In genomic region chr2:32153791-32154119, GRCm38 (mm10) we compare ENCODE assay signal across 7 mouse cellular contexts. TPM values are rescaled to one million over a fixed set of nuclear protein-coding genes. Genes with fewer than 3 reads are reported as not detected.
A peak's percentile ranks its signal among the peaks of the same experiment; 100 is the strongest.
DNase-seq lines count a peak whose midpoint lies in the region; ATAC-seq and TF ChIP-seq lines count a peak whose summit lies in the region.

No protein-coding gene starts in this region.

- no peak for DNase-seq in left cerebral cortex, adult 2 months (ENCODE audit: extremely low spot score in 1 of 2, low spot score in 2 of 2)
- DNase-seq in left cerebral cortex, postnatal 14 days (ENCODE audit: low spot score in 2 of 2): no peak
- DNase-seq in limb, embryonic 11.5 days (ENCODE audit: low spot score): peak; percentile 41
- DNase-seq in thymus, postnatal 0 days (ENCODE audit: low spot score): no peak
- no peak for DNase-seq in Muller cell, postnatal 12 days (ENCODE audit: inconsistent ontology term)

- H3K4me3 ChIP-seq in left cerebral cortex, adult 2 months: peak overlapping the region; percentile 84
- peak overlapping the region; percentile 98 for H3K4me3 ChIP-seq in forebrain, embryonic 12.5 days (replicated peaks)
- peak overlapping the region; percentile 77 for H3K4me3 ChIP-seq in limb, embryonic 11.5 days (ENCODE audit: low read depth, low read length)
- H3K4me3 ChIP-seq in neural tube, embryonic 15.5 days (replicated peaks): peak overlapping the region; percentile 82

- TF ChIP-seq CTCF in left cerebral cortex, adult 2 months (IDR thresholded peaks at IDR 0.05): no peak

- no peaks in the 10 kb centered on the region for H3K27me3 ChIP-seq in forebrain, embryonic 12.5 days
- no peaks in the 10 kb centered on the region for H3K27me3 ChIP-seq in limb, embryonic 11.5 days (ENCODE audit: control insufficient read depth, insufficient read depth, low read length)
- no peaks in the 10 kb centered on the region for H3K27me3 ChIP-seq in neural tube, embryonic 15.5 days (replicated peaks)

- intact Hi-C loops in left cerebral cortex, adult 2 months (cut with DNase I): no loop called here
- intact Hi-C loops in left cerebral cortex, postnatal 14 days (cut with DNase I): loop anchor here (5.0 kb wide), 1 partner anchor 34 kb away; no protein-coding TSS in a partner anchor

- ATAC-seq in forebrain, embryonic 12.5 days (ENCODE audit: low FRiP score): no peak
- ATAC-seq in limb, embryonic 11.5 days (ENCODE audit: insufficient number of reproducible peaks, low FRiP score, low TSS enrichment, low read depth): no peak
- ATAC-seq in neural tube, embryonic 15.5 days (ENCODE audit: low FRiP score): no peak

- H3K4me2 ChIP-seq in forebrain, embryonic 12.5 days: peak overlapping the region; percentile 98
- peak overlapping the region; percentile 80 for H3K4me2 ChIP-seq in limb, embryonic 11.5 days (ENCODE audit: low read depth, severe bottlenecking)
- peak overlapping the region; percentile 95 for H3K4me2 ChIP-seq in neural tube, embryonic 15.5 days

- H3K4me1 ChIP-seq in forebrain, embryonic 12.5 days: peaks cover 74% of the 10 kb centered on the region
- H3K4me1 ChIP-seq in limb, embryonic 11.5 days (ENCODE audit: control insufficient read depth, insufficient read depth, low read length): peaks cover 56% of the 10 kb centered on the region
- H3K4me1 ChIP-seq in neural tube, embryonic 15.5 days: peaks cover 76% of the 10 kb centered on the region

- H3K9me3 ChIP-seq in forebrain, embryonic 12.5 days: no peaks in the 10 kb centered on the region
- H3K9me3 ChIP-seq in limb, embryonic 11.5 days (ENCODE audit: control insufficient read depth, low read length): no peaks in the 10 kb centered on the region
- no peaks in the 10 kb centered on the region for H3K9me3 ChIP-seq in neural tube, embryonic 15.5 days (replicated peaks)

- 23% methylated on average over 4 of the region's 4 CpGs for WGBS in forebrain, embryonic 12.5 days
- 17% methylated on average over 4 of the region's 4 CpGs for WGBS in limb, embryonic 11.5 days
- WGBS in neural tube, embryonic 15.5 days: 19% methylated on average over 4 of the region's 4 CpGs

- H3K27ac ChIP-seq in left cerebral cortex, adult 2 months: peak overlapping the region; percentile 15; the same call in 1 of the 2 replicates
- H3K27ac ChIP-seq in forebrain, embryonic 12.5 days: peak overlapping the region; percentile 99; the same call in 1 of the 2 replicates
- no peak overlapping the region for H3K27ac ChIP-seq in limb, embryonic 11.5 days (replicated peaks; ENCODE audit: low read depth, low read length)
- H3K27ac ChIP-seq in neural tube, embryonic 15.5 days (replicated peaks): peak overlapping the region; percentile 97; the same call in 1 of the 2 replicates

- H3K9ac ChIP-seq in forebrain, embryonic 12.5 days: peak overlapping the region; percentile 100
- no peak overlapping the region; the same call in 1 of the 2 replicates for H3K9ac ChIP-seq in limb, embryonic 11.5 days (ENCODE audit: low read length)
- peak overlapping the region; percentile 98 for H3K9ac ChIP-seq in neural tube, embryonic 15.5 days (replicated peaks)

- no peaks in the 10 kb centered on the region for H3K36me3 ChIP-seq in forebrain, embryonic 12.5 days (replicated peaks)
- no peaks in the 10 kb centered on the region; the same call in 1 of the 2 replicates for H3K36me3 ChIP-seq in limb, embryonic 11.5 days (ENCODE audit: control insufficient read depth, insufficient read depth, low read length)
- H3K36me3 ChIP-seq in neural tube, embryonic 15.5 days: no peaks in the 10 kb centered on the region

RNA-seq across cellular contexts. Expression of gene Prrc2b, which starts 2.9 kb away (rescaled TPM):
- 100 to 1,000 TPM; 268 to 280 TPM for total RNA-seq in left cerebral cortex, adult 2 months (2021)
- total RNA-seq in left cerebral cortex, postnatal 14 days (2021): 100 to 1,000 TPM; 244 to 245 TPM
- polyA plus RNA-seq in forebrain, embryonic 12.5 days (2016; fragmentation: Nextera tagmentation; extraction: Ambion mirVana): 96.9 and 110 TPM in 2 replicates
- polyA plus RNA-seq in limb, embryonic 11.5 days (2014; fragmentation: Nextera tagmentation; extraction: Ambion mirVana): 62.5 and 72.5 TPM in 2 replicates
- 56.6 and 59.9 TPM in 2 replicates for polyA plus RNA-seq in neural tube, embryonic 15.5 days (2015; fragmentation: Nextera tagmentation; extraction: Ambion mirVana)
- 22.5 and 33.6 TPM in 2 replicates for polyA plus RNA-seq in thymus, postnatal 0 days (2015; fragmentation: Nextera tagmentation; extraction: Ambion mirVana)

RNA-seq across cellular contexts. Expression of gene Plpp7, which starts 58.4 kb away (rescaled TPM):
- 10 to 100 TPM; 26.8 to 29.3 TPM for total RNA-seq in left cerebral cortex, adult 2 months (2021)
- total RNA-seq in left cerebral cortex, postnatal 14 days (2021): 10 to 100 TPM; 24.5 to 28.5 TPM
- polyA plus RNA-seq in forebrain, embryonic 12.5 days (2016; fragmentation: Nextera tagmentation; extraction: Ambion mirVana): 7.0 and 7.2 TPM in 2 replicates
- 2.7 and 3.8 TPM in 2 replicates for polyA plus RNA-seq in limb, embryonic 11.5 days (2014; fragmentation: Nextera tagmentation; extraction: Ambion mirVana)
- 26.1 and 32.6 TPM in 2 replicates for polyA plus RNA-seq in neural tube, embryonic 15.5 days (2015; fragmentation: Nextera tagmentation; extraction: Ambion mirVana)
- polyA plus RNA-seq in thymus, postnatal 0 days (2015; fragmentation: Nextera tagmentation; extraction: Ambion mirVana): 0.91 and 1.0 TPM in 2 replicates
